Mouse (Mus musculus) heart, postnatal 25 days (tissue): Measurements from ENCODE around the gene Orm2. TPM values are rescaled to one million over a fixed set of nuclear protein-coding genes. Genes with fewer than 3 reads are reported as not detected.

Source experiments
- DNase-seq: peaks from one replicate; pipeline ENCODE4 v3.0.0; 2022; ENCODE audit warnings: low spot score
- intact Hi-C: fragments of 180-260 bp; cut with DNase I; formaldehyde crosslinking; loops from one replicate; pipeline ENCODE4 v1.15.1; 2025
- total RNA-seq, 2 experiments: library from RNA; stranded (reverse); gene quantifications; 2 replicates each; pipeline ENCODE4 v1.2.3; 2021

Gene Orm2
- total RNA-seq, 2 experiments from 2014 or later = 0.50 to 0.60 TPM

DNA sequence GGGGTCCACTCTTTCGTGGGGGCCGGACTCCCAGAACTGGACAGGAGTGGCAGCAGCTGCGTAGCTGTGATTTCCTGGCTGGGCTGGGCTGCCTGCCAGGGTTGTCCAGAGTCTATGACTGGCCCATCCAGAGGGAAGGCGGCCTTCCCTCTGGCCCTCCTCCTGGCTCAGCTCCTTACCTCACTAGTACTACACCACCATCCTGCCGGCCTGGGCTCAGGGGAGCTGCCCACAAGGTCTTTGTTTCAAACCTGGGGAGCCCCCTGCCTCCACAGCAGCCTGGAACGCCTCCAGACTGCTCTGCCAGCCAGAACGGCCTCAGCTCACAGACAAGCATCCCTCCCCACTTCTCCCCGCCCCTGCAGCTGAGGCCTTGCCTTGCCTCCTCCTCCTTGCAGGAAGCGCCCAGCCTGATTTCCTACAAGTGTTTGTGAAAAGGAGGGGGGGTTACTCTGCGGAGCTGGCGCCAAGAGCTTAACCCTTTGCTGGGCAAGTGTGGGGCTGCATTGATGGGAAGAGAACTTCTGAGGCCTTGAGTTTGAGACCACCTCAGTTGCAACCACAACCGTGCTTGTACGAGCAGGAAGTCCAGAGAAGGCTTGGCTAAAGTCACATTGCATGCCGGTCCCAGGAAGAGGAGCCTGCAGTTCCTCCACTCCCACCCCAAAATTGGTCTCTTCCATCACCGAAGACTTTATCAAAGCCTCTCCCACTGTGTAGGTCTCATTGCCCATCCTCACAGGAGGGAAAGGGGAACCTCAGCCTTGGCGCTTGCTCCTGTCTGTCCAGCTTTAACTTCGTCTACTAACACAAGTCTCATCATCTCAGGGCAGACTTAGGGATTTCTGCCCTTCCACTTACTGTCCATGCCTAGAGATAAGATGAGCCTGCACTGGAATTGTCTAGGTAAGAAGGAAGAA is 41.1 kb downstream of the Orm2 start, which contains the start of gene Akna:
Gene Akna, minus strand, starts transcription at position 315 of the 920 bp plus-strand sequence.
- peak; percentile 90 for DNase-seq
- intact Hi-C loops = no loop called here

GRCm38 (mm10) chr4:63404205-63404604 is 42.0 kb downstream of the Orm2 start:
- intact Hi-C loops = no loop called here
- DNase-seq = no peak

- intact Hi-C loops = no loop called here
- no peak for DNase-seq
These were observed 42.8 kb downstream of the Orm2 start for GRCm38 (mm10) chr4:63405051-63405450.

DNA sequence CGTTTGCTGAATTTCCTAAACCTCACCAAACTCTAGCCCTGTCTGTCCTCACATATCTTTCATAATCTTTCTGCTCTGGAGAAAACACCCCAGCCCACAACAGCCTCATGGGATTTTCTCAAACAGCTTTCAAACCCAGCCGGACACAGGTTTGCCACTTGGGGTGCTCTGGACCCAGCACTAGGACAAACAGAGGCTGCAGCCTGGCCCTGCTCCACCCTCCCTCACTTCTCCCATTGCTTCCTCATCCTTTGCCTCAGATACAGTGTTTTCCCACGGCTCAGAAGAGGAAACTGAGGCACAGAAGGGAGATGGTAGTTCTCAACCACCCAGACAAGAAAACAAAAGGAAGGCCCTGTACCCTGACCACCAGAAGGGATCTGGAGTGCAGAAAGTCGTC is 43.4 kb downstream of the Orm2 start:
- intact Hi-C loops = no loop called here
- DNase-seq = no peak

DNA sequence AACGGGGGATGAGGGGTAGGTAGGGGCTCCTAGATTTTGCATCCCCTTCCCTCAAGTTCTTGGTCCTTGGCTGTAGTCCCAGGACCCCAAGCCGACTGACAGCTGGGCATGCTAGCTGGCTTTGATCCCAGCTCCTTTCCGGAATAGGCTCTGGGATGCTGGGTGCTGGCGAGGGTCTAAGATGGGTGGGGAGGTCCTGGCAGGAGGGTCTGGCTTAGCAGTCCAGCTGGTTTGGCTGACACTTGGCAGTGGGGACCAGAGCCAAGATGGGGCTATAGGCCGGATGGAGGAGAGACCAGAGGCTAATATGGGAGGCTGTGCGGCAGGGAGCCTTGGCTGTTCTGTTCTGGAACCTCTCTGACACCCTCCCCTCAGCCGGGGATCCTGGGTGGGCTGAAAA is 46.0 kb downstream of the Orm2 start:
- no peak for DNase-seq
- intact Hi-C loops = loop anchor here (2.0 kb wide), 1 partner anchor 39 kb away; no protein-coding TSS in a partner anchor

DNA sequence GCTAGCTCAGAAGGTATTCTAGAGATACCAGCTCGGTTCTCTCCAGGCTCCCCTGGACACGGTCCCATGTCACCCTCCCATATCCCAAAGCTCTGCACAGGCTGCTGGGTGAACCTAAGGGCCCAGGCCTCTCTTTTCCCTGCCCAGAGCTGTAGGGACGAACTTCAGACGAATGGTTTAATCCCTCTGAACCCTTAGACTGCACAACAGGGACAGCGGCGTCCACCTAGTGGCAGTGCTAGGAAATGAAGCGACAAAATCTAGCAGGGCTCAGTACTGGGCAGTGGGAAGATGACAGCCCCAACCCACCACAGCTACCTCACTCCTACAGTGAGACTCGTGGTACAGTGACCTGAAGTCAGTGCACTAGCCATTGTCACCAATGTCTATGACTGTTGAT is 46.4 kb downstream of the Orm2 start:
- intact Hi-C loops = loop anchor here (2.0 kb wide), 1 partner anchor 40 kb away; no protein-coding TSS in a partner anchor
- no peak for DNase-seq

DNA sequence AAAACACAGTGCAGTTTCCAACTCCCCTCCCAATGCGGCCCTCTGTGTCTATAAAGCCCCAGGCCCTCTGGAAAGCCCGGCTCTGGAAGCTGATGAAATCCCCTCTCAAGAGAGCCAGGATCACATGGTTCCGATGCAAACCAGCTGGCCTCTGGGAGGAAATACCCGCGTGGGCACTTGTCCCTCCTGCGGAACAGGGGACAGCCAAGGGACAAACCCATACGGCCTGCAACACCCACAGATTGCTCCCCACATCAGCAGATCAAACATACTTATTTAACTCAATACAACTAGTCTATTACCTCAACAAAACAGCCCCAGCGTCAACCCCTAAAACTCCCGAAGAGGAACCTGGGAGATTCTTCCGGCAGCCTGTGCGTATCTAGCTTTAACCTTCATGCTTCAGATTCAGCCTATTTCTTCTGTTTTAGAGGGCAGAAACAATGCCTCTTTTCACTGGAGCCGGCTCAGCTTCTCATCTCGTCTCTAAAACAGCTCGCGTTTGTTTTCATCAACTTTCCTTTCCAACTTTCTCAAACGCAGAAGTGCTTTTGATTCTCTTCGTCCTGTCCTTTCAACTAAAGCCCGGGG is 47.2 kb downstream of the Orm2 start:
- intact Hi-C loops = loop anchor here (2.0 kb wide), 1 partner anchor 41 kb away; no protein-coding TSS in a partner anchor
- DNase-seq = no peak

DNA sequence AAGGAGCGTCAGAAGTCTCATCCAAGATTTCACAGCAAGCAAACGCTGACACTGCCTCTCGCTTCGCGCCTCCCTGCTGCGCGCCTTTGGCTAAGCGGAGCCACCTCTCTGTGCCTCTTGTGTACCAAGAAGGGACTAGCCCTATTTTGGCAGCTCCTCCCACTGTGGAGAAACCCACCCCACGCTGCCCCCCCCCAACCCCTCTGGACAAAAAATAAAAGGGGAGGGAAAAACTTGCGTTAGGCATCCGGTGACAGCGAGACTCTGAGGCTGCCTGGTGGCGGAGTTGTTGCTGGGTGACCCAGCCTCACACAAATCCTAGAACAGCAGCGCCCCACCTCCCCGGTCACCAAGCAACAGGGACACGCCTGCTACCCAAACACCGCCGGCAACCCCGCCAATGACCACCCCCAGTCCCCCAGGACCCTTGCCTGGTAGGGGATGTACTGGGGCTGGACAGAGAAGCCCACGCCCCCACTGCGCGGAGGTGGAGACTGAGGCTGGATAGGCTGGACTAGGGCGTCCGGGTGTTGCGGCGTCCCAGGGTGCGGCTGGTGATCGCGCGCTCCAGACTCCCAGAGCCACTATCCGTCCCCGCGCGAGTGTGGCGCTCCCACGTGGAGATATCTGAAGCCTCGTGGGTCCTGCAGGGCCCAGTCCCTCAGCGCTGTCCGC is 47.8 kb downstream of the Orm2 start:
- intact Hi-C loops = loop anchor here (2.0 kb wide), 1 partner anchor 41 kb away; no protein-coding TSS in a partner anchor
- DNase-seq = peak; percentile 79

DNA sequence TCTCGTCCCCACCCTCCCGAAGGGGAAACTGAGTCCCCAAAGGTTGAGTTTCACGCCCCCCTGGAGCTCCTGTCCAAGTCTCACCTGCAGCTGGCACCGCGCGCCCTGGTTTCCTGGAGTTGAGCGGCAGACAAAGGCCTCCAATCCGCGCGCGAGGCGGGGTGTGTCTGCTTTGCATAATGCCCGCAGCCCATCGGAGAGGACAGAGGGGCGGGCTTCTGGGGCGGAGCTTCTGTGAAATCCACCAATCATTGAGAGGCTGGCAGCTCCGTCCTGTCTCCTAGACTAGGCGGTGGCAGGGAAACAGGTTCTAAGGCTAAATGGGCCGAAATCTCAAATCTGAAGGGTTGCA is 48.3 kb downstream of the Orm2 start:
- intact Hi-C loops = no loop called here
- DNase-seq = peak; percentile 88

DNA sequence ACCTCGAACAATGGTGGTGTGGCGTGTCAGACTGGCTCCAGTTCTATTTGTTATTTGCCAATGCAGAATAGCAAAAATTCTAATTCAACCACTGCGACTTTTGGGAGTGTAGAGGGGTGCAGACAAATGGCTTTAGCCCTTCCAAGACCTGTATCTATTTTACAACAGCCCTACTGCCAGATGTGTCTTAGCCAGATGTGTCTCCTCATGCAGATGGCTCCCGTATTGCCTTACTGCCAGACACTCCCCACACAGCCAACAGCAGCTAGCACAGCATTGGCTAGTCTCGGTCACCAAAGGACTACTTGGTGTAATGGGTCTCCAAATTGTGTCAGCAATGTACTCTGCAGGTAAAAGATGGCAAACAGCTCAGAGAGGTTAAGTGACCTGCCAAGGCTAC is 49.0 kb downstream of the Orm2 start:
- intact Hi-C loops = no loop called here
- no peak for DNase-seq

DNA sequence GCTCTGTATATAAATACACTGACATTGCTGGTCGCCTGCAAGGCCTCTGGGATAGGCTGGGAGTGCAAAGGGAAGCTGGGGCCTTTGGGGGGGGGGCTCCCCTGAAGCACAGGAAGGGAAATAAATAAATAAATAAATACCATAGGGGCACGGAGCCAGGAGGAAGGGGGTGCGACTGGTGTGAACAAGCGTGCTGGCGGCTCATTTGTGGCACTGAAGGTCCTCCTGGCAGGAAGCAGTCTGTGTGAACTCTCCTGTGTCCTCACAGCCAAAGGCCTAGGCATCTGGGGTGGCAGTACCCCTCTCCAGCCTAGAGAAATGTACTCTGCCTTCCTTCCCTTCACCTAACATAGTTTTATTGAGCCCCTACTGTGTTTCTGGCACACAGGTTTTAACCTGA is 52.7 kb downstream of the Orm2 start:
- intact Hi-C loops = loop anchor here (5.0 kb wide), 4 partner anchors 82 to 427 kb away; partner anchors contain the start of genes Atp6v1g1 and Whrn

More for the DNA sequence above, 52.7 kb downstream of the Orm2 start:
- DNase-seq = no peak

Other genes starting within 250 kb of the Orm2 start
- not detected for gene Ambp, start 207.7 kb upstream of the Orm2 start, total RNA-seq
- gene Kif12, start 190.3 kb upstream of the Orm2 start, total RNA-seq = not detected
- gene Col27a1, start 148.4 kb upstream of the Orm2 start, total RNA-seq = 1 to 10 TPM; 1.3 to 1.7 TPM
- 1 to 10 TPM in 1 of 2 experiments, under 1 TPM in 1; 0.44 to 1.1 TPM for gene Orm1, start 17.9 kb upstream of the Orm2 start, total RNA-seq
- 1 to 10 TPM; 1.3 to 1.5 TPM for gene Orm3, start 6.3 kb upstream of the Orm2 start, total RNA-seq
- 1 to 10 TPM; 3.5 to 3.7 TPM for gene Akna, start 40.9 kb downstream of the Orm2 start, total RNA-seq
- 10 to 100 TPM; 36.9 to 41.9 TPM for gene Whrn, start 133.5 kb downstream of the Orm2 start, total RNA-seq
- 100 to 1,000 TPM; 144 to 162 TPM for gene Atp6v1g1, start 182.3 kb downstream of the Orm2 start, total RNA-seq
- gene Tmem268, start 196.3 kb downstream of the Orm2 start, total RNA-seq = 10 to 100 TPM in 1 of 2 experiments, 1 to 10 TPM in 1; 9.8 to 10.9 TPM
- gene Gm11213, start 242.8 kb downstream of the Orm2 start, total RNA-seq = not detected